Mouse (Mus musculus): ENCODE data around the gene Tcea2. TPM values are rescaled to one million over a fixed set of nuclear protein-coding genes. Genes with fewer than 3 reads are reported as not detected.

Gene Tcea2
- polyA plus RNA-seq, 1 experiment from 2014 or later = 26.6 TPM

- no peak for DNase-seq (ENCODE audit: low spot score)
- Histone ChIP-seq H3K9me3 (ENCODE audit: control insufficient read depth, low read length) (no peaks in the 10 kb centered on the region), H3K9ac (ENCODE audit: low read length) (no peak overlapping the region), H3K36me3 (ENCODE audit: control insufficient read depth, insufficient read depth, low read length) (no peaks in the 10 kb centered on the region), H3K4me2 (ENCODE audit: low read depth) (no peak overlapping the region), H3K4me3 (ENCODE audit: low read depth, low read length) (no peak overlapping the region), H3K27ac (ENCODE audit: low read depth, low read length) (no peak overlapping the region), H3K27me3 (ENCODE audit: control insufficient read depth, insufficient read depth, low read length) (no peaks in the 10 kb centered on the region), H3K4me1 (ENCODE audit: control insufficient read depth, insufficient read depth, low read length) (no peaks in the 10 kb centered on the region)
- no peak for ATAC-seq (ENCODE audit: insufficient read depth, low FRiP score, low TSS enrichment)
- 51% methylated on average over 4 of the region's 4 CpGs for WGBS
Measured at GRCm38 (mm10) chr2:181706668-181707067, 26.6 kb downstream of the Tcea2 start.

GRCm38 (mm10) chr2:181713749-181714148 is 33.6 kb downstream of the Tcea2 start:
- Histone ChIP-seq H3K27ac (ENCODE audit: low read depth, low read length) (no peak overlapping the region), H3K4me2 (ENCODE audit: low read depth) (no peak overlapping the region), H3K4me1 (ENCODE audit: control insufficient read depth, insufficient read depth, low read length) (peaks cover 5% of the 10 kb centered on the region), H3K27me3 (ENCODE audit: control insufficient read depth, insufficient read depth, low read length) (no peaks in the 10 kb centered on the region), H3K36me3 (ENCODE audit: control insufficient read depth, insufficient read depth, low read length) (no peaks in the 10 kb centered on the region), H3K9me3 (ENCODE audit: control insufficient read depth, low read length) (no peaks in the 10 kb centered on the region), H3K4me3 (ENCODE audit: low read depth, low read length) (no peak overlapping the region), H3K9ac (ENCODE audit: low read length) (no peak overlapping the region)
- DNase-seq (ENCODE audit: low spot score) (no peak), ATAC-seq (ENCODE audit: insufficient read depth, low FRiP score, low TSS enrichment) (peak; percentile 55; the same call in 1 of the 2 replicates)
- WGBS = 88% methylated on average over 1 of the region's 1 CpGs

- H3K4me1 ChIP-seq (ENCODE audit: control insufficient read depth, insufficient read depth, low read length) = peaks cover 5% of the 10 kb centered on the region
- peak within 1 kb of the TSS; percentile 61 for H3K9ac ChIP-seq (ENCODE audit: low read length)
- peak within 1 kb of the TSS; percentile 39 for H3K4me2 ChIP-seq (ENCODE audit: low read depth)
- ATAC-seq (ENCODE audit: insufficient read depth, low FRiP score, low TSS enrichment) (peak; percentile 73), DNase-seq (ENCODE audit: low spot score) (peak; percentile 64)
- peak within 1 kb of the TSS; percentile 23 for H3K4me3 ChIP-seq (ENCODE audit: low read depth, low read length)
- no peaks in the 10 kb centered on the region for H3K36me3 ChIP-seq (ENCODE audit: control insufficient read depth, insufficient read depth, low read length)
- H3K27ac ChIP-seq (ENCODE audit: low read depth, low read length) = 0 out of 2 replicates have a peak within 1 kb of the TSS, but pooled peaks have one; percentile 54
- WGBS = 4% methylated on average over 7 of the region's 7 CpGs
- no peaks in the 10 kb centered on the region for H3K27me3 ChIP-seq (ENCODE audit: control insufficient read depth, insufficient read depth, low read length)
- no peaks in the 10 kb centered on the region for H3K9me3 ChIP-seq (ENCODE audit: control insufficient read depth, low read length)
Measured at GRCm38 (mm10) chr2:181714903-181715326, 34.8 kb downstream of the Tcea2 start, which contains the start of gene Oprl1. Gene Oprl1 (plus strand): TSS chr2:181715016.

GRCm38 (mm10) chr2:181715382-181715781 is 35.3 kb downstream of the Tcea2 start:
- H3K9ac ChIP-seq (ENCODE audit: low read length) = peak overlapping the region; percentile 61
- H3K36me3 ChIP-seq (ENCODE audit: control insufficient read depth, insufficient read depth, low read length) = no peaks in the 10 kb centered on the region
- H3K9me3 ChIP-seq (ENCODE audit: control insufficient read depth, low read length) = no peaks in the 10 kb centered on the region
- no peaks in the 10 kb centered on the region for H3K27me3 ChIP-seq (ENCODE audit: control insufficient read depth, insufficient read depth, low read length)
- H3K4me2 ChIP-seq (ENCODE audit: low read depth) = peak overlapping the region; percentile 39
- H3K27ac ChIP-seq (ENCODE audit: low read depth, low read length) = 0 out of 2 replicates have a peak overlapping the region, but pooled peaks have one; percentile 54
- DNase-seq (ENCODE audit: low spot score) = no peak
- WGBS = 74% methylated on average over 3 of the region's 3 CpGs
- H3K4me3 ChIP-seq (ENCODE audit: low read depth, low read length) = peak overlapping the region; percentile 23
- H3K4me1 ChIP-seq (ENCODE audit: control insufficient read depth, insufficient read depth, low read length) = peaks cover 5% of the 10 kb centered on the region
- no peak for ATAC-seq (ENCODE audit: insufficient read depth, low FRiP score, low TSS enrichment)

- Histone ChIP-seq H3K4me1 (ENCODE audit: control insufficient read depth, insufficient read depth, low read length) (peaks cover 5% of the 10 kb centered on the region), H3K36me3 (ENCODE audit: control insufficient read depth, insufficient read depth, low read length) (no peaks in the 10 kb centered on the region), H3K9me3 (ENCODE audit: control insufficient read depth, low read length) (no peaks in the 10 kb centered on the region), H3K4me2 (ENCODE audit: low read depth) (no peak overlapping the region), H3K4me3 (ENCODE audit: low read depth, low read length) (no peak overlapping the region), H3K27ac (ENCODE audit: low read depth, low read length) (no peak overlapping the region), H3K9ac (ENCODE audit: low read length) (no peak overlapping the region), H3K27me3 (ENCODE audit: control insufficient read depth, insufficient read depth, low read length) (no peaks in the 10 kb centered on the region)
- WGBS = 93% methylated on average over 3 of the region's 3 CpGs
- DNase-seq (ENCODE audit: low spot score) (no peak), ATAC-seq (ENCODE audit: insufficient read depth, low FRiP score, low TSS enrichment) (no peak)
Measured at GRCm38 (mm10) chr2:181716991-181717390, 36.9 kb downstream of the Tcea2 start.

GRCm38 (mm10) chr2:181720061-181720460 is 40.0 kb downstream of the Tcea2 start:
- H3K9ac ChIP-seq (ENCODE audit: low read length) = no peak overlapping the region
- WGBS = 31% methylated on average over 3 of the region's 3 CpGs

GRCm38 (mm10) chr2:181721200-181721599 is 41.1 kb downstream of the Tcea2 start:
- Histone ChIP-seq H3K27me3 (ENCODE audit: control insufficient read depth, insufficient read depth, low read length) (no peaks in the 10 kb centered on the region), H3K36me3 (ENCODE audit: control insufficient read depth, insufficient read depth, low read length) (no peaks in the 10 kb centered on the region), H3K4me3 (ENCODE audit: low read depth, low read length) (no peak overlapping the region), H3K27ac (ENCODE audit: low read depth, low read length) (no peak overlapping the region), H3K4me2 (ENCODE audit: low read depth) (no peak overlapping the region), H3K9ac (ENCODE audit: low read length) (no peak overlapping the region), H3K9me3 (ENCODE audit: control insufficient read depth, low read length) (no peaks in the 10 kb centered on the region), H3K4me1 (ENCODE audit: control insufficient read depth, insufficient read depth, low read length) (no peaks in the 10 kb centered on the region)
- no peak for ATAC-seq (ENCODE audit: insufficient read depth, low FRiP score, low TSS enrichment)
- no peak for DNase-seq (ENCODE audit: low spot score)

More at GRCm38 (mm10) chr2:181720061-181720460, 40.0 kb downstream of the Tcea2 start:
- H3K27ac ChIP-seq (ENCODE audit: low read depth, low read length) = no peak overlapping the region
- no peaks in the 10 kb centered on the region for H3K27me3 ChIP-seq (ENCODE audit: control insufficient read depth, insufficient read depth, low read length)
- H3K4me2 ChIP-seq (ENCODE audit: low read depth) = no peak overlapping the region
- DNase-seq (ENCODE audit: low spot score) = no peak
- H3K9me3 ChIP-seq (ENCODE audit: control insufficient read depth, low read length) = no peaks in the 10 kb centered on the region
- H3K4me3 ChIP-seq (ENCODE audit: low read depth, low read length) = no peak overlapping the region
- no peak for ATAC-seq (ENCODE audit: insufficient read depth, low FRiP score, low TSS enrichment)
- H3K4me1 ChIP-seq (ENCODE audit: control insufficient read depth, insufficient read depth, low read length) = peaks cover under 1% of the 10 kb centered on the region; the same call in 1 of the 2 replicates
- H3K36me3 ChIP-seq (ENCODE audit: control insufficient read depth, insufficient read depth, low read length) = no peaks in the 10 kb centered on the region

- Histone ChIP-seq H3K9me3 (ENCODE audit: control insufficient read depth, low read length) (no peaks in the 10 kb centered on the region), H3K27me3 (ENCODE audit: control insufficient read depth, insufficient read depth, low read length) (no peaks in the 10 kb centered on the region), H3K4me1 (ENCODE audit: control insufficient read depth, insufficient read depth, low read length) (no peaks in the 10 kb centered on the region), H3K4me3 (ENCODE audit: low read depth, low read length) (no peak overlapping the region), H3K36me3 (ENCODE audit: control insufficient read depth, insufficient read depth, low read length) (no peaks in the 10 kb centered on the region), H3K4me2 (ENCODE audit: low read depth) (no peak overlapping the region), H3K9ac (ENCODE audit: low read length) (no peak overlapping the region), H3K27ac (ENCODE audit: low read depth, low read length) (no peak overlapping the region)
- WGBS = 15% methylated on average over 3 of the region's 3 CpGs
- ATAC-seq (ENCODE audit: insufficient read depth, low FRiP score, low TSS enrichment) = no peak
- DNase-seq (ENCODE audit: low spot score) = peak; percentile 66
Measured at GRCm38 (mm10) chr2:181722213-181722612, 42.1 kb downstream of the Tcea2 start.

- ATAC-seq (ENCODE audit: insufficient read depth, low FRiP score, low TSS enrichment) (no peak; the same call in 1 of the 2 replicates), DNase-seq (ENCODE audit: low spot score) (no peak)
- H3K9me3 ChIP-seq (ENCODE audit: control insufficient read depth, low read length) = no peaks in the 10 kb centered on the region
- H3K27ac ChIP-seq (ENCODE audit: low read depth, low read length) = no peak overlapping the region
- no peak overlapping the region for H3K9ac ChIP-seq (ENCODE audit: low read length)
- no peaks in the 10 kb centered on the region for H3K4me1 ChIP-seq (ENCODE audit: control insufficient read depth, insufficient read depth, low read length)
- 49% methylated on average over 9 of the region's 9 CpGs for WGBS
- H3K4me2 ChIP-seq (ENCODE audit: low read depth) = no peak overlapping the region
- no peaks in the 10 kb centered on the region for H3K27me3 ChIP-seq (ENCODE audit: control insufficient read depth, insufficient read depth, low read length)
- H3K4me3 ChIP-seq (ENCODE audit: low read depth, low read length) = no peak overlapping the region
- H3K36me3 ChIP-seq (ENCODE audit: control insufficient read depth, insufficient read depth, low read length) = no peaks in the 10 kb centered on the region
Measured at GRCm38 (mm10) chr2:181727659-181728262, 47.7 kb downstream of the Tcea2 start.
